ENCODE assay signal across 18 mouse cellular contexts in the genomic region with DNA sequence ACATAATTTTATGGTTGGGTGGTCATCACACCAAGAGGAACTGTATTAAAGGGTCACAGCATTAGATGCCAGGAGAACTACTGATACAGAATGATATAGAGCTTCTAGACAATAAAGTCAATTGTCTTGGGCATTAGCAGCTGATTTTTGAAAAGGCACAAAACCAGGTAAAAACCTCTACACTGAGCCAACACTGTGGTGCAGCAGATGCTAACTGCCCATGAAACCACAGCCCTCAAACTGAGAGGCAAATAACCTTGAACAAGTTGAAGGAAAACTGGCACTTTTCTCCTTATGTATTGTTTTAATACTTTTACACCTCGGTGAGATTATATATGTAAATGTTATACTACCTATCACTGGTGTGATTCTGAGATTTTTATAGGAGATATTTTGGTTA.
"Had no signal": no experiment of that assay in that cellular context is flagged by ENCODE, and none has a peak within 500 bp of the region (broad histone marks: within the 10 kb centered on the region; RNA-seq: fewer than 3 reads in every experiment).

No protein-coding gene starts in this region.

- H3K27ac ChIP-seq: lung, embryonic 15.5 days; macrophage; midbrain, embryonic 13.5 days; midbrain, embryonic 15.5 days; neural tube, embryonic 12.5 days; stomach, embryonic 15.5 days; stomach, postnatal 0 days had no signal

- H3K4me2 ChIP-seq: lung, embryonic 15.5 days; midbrain, embryonic 11.5 days; midbrain, embryonic 13.5 days; midbrain, embryonic 15.5 days; neural tube, embryonic 12.5 days; stomach, embryonic 15.5 days had no signal

- H3K4me1 ChIP-seq: lung, embryonic 15.5 days; megakaryocyte, embryonic 14.5 days; midbrain, embryonic 13.5 days; midbrain, embryonic 15.5 days; neural tube, embryonic 12.5 days; stomach, embryonic 15.5 days had no signal

- H3K9me3 ChIP-seq: lung, embryonic 15.5 days; megakaryocyte, embryonic 14.5 days; midbrain, embryonic 13.5 days; midbrain, embryonic 15.5 days; neural tube, embryonic 12.5 days; stomach, embryonic 15.5 days had no signal

- DNase-seq: liver, postnatal 0 days; lung, adult 2 months; lung, postnatal 14 days; lung, postnatal 36 days; right cerebral cortex, postnatal 14 days; thymus, adult 2 months; thymus, postnatal 25 days; thymus, postnatal 4 days had no signal

- ATAC-seq: liver, postnatal 0 days; lung, postnatal 0 days; midbrain, embryonic 13.5 days; midbrain, embryonic 15.5 days had no signal

- H3K36me3 ChIP-seq: lung, embryonic 15.5 days; midbrain, embryonic 13.5 days; midbrain, embryonic 15.5 days; neural tube, embryonic 12.5 days; stomach, embryonic 15.5 days had no signal

- H3K9ac ChIP-seq: liver, postnatal 0 days; lung, embryonic 15.5 days; midbrain, embryonic 13.5 days; midbrain, embryonic 15.5 days; neural tube, embryonic 12.5 days; stomach, embryonic 15.5 days had no signal

- H3K27me3 ChIP-seq: lung, embryonic 15.5 days; megakaryocyte, embryonic 14.5 days; midbrain, embryonic 13.5 days; midbrain, embryonic 15.5 days; neural tube, embryonic 12.5 days; stomach, embryonic 15.5 days had no signal

- H3K4me3 ChIP-seq: lung, embryonic 15.5 days; megakaryocyte, embryonic 14.5 days; midbrain, embryonic 13.5 days; midbrain, embryonic 15.5 days; neural tube, embryonic 12.5 days; stomach, embryonic 15.5 days had no signal
